Mouse (Mus musculus): ENCODE results near the gene Wnt10a. TPM values are rescaled to one million over a fixed set of nuclear protein-coding genes. Genes with fewer than 3 reads are reported as not detected.
"Not testable (repeated sequence)": the region's sequence is repeated elsewhere in the genome, so short reads cannot be mapped to it uniquely, and the experiment has no call there.

The Wnt10a gene
- polyA plus RNA-seq, 1 experiment from 2014 or later: 2.0 TPM

DNA sequence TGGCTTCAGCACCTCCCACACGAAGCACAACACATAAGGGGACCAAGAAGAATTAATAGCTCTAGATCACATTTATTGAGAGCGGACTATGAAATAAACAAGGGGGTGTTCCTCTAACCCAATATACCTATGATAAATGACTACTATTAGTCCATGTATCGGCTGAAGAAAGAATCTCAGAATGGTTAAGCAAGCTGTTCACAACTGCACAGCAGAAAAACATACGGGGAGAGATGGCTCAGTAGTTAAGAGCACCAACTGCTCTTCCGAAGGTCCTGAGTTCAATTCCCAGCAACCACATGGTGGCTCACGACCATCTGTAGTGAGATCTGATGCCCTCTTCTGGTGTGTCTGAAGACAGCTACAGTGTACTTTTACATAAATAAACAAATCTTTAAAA is 24.6 kb downstream of the Wnt10a start:
- H3K4me3 ChIP-seq (ENCODE audit: low read depth, low read length); H3K4me1 ChIP-seq (replicated peaks; ENCODE audit: control insufficient read depth, insufficient read depth, low read length); DNase-seq (ENCODE audit: low spot score); H3K9ac ChIP-seq (ENCODE audit: low read depth, low read length); H3K27me3 ChIP-seq (ENCODE audit: control insufficient read depth, insufficient read depth, low read length); H3K27ac ChIP-seq (ENCODE audit: low read depth, low read length); H3K36me3 ChIP-seq (ENCODE audit: control insufficient read depth, insufficient read depth, low read length); H3K9me3 ChIP-seq (ENCODE audit: control insufficient read depth, low read length); ATAC-seq (ENCODE audit: low FRiP score); H3K4me2 ChIP-seq (replicated peaks; ENCODE audit: low read depth, low read length): not testable (repeated sequence)
- 92% methylated on average over 6 of the region's 6 CpGs for WGBS

GRCm38 (mm10) chr1:74816612-74817199 is 25.4 kb downstream of the Wnt10a start:
- H3K27me3 ChIP-seq (ENCODE audit: control insufficient read depth, insufficient read depth, low read length): no peaks in the 10 kb centered on the region
- 6% methylated on average over 38 of the region's 38 CpGs for WGBS
- no peaks in the 10 kb centered on the region for H3K4me1 ChIP-seq (replicated peaks; ENCODE audit: control insufficient read depth, insufficient read depth, low read length)
- H3K4me2 ChIP-seq (replicated peaks; ENCODE audit: low read depth, low read length): peak overlapping the region; percentile 58
- peak; percentile 91 for DNase-seq (ENCODE audit: low spot score)
- peak overlapping the region; percentile 88 for H3K27ac ChIP-seq (ENCODE audit: low read depth, low read length)
- H3K9ac ChIP-seq (ENCODE audit: low read depth, low read length): peak overlapping the region; percentile 89
- peak overlapping the region; percentile 74 for H3K4me3 ChIP-seq (ENCODE audit: low read depth, low read length)
- no peaks in the 10 kb centered on the region for H3K36me3 ChIP-seq (ENCODE audit: control insufficient read depth, insufficient read depth, low read length)
- peak; percentile 87 for ATAC-seq (ENCODE audit: low FRiP score)
- no peaks in the 10 kb centered on the region for H3K9me3 ChIP-seq (ENCODE audit: control insufficient read depth, low read length)

DNA sequence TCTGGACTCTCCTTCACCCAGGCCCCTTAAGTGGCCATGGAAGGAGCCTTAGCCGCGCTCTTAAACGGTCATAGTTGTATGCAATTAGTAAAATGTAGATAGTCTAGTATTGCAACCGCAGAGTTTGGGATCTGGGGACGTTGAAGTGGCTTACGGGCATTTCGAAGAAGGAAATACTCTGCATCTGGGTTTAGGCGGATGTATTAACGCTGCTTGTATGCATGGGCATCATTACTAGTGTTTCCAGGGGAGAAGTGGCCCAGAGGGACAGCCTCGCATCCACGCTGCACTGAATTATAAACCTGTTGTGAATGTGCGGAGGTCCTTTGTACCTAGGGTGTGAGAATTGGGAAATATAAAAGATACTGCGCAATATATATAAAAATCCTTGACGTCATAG is 25.9 kb downstream of the Wnt10a start:
- Histone ChIP-seq H3K36me3 (ENCODE audit: control insufficient read depth, insufficient read depth, low read length) (no peaks in the 10 kb centered on the region), H3K4me3 (ENCODE audit: low read depth, low read length) (peak overlapping the region; percentile 74), H3K27me3 (ENCODE audit: control insufficient read depth, insufficient read depth, low read length) (no peaks in the 10 kb centered on the region), H3K4me1 (replicated peaks; ENCODE audit: control insufficient read depth, insufficient read depth, low read length) (no peaks in the 10 kb centered on the region), H3K4me2 (replicated peaks; ENCODE audit: low read depth, low read length) (peak overlapping the region; percentile 58), H3K9ac (ENCODE audit: low read depth, low read length) (peak overlapping the region; percentile 89), H3K27ac (ENCODE audit: low read depth, low read length) (peak overlapping the region; percentile 88), H3K9me3 (ENCODE audit: control insufficient read depth, low read length) (no peaks in the 10 kb centered on the region)
- ATAC-seq (ENCODE audit: low FRiP score) (peak; percentile 44), DNase-seq (ENCODE audit: low spot score) (no peak)
- WGBS: 17% methylated on average over 14 of the region's 14 CpGs

DNA sequence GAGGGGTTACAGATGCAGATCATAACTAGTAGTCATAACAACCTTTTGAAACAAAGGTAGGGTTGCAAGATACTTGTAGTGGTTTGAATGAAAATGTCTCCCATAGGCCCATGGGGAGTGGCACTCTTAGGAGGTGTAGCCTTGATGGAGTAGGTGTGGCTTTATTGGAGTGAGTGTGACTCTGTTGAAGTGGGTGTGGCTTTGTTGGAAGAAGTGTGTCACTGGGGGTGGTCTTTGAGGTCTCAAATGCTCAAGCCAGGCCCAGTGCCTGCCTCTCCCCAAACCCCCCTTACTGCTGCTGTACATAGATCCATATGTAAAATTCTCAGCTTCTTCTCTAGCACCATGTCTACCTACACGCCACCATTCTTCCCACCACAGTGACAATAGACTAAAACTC is 27.2 kb downstream of the Wnt10a start:
- H3K27ac ChIP-seq (ENCODE audit: low read depth, low read length): no peak overlapping the region
- no peak overlapping the region for H3K4me2 ChIP-seq (replicated peaks; ENCODE audit: low read depth, low read length)
- WGBS: 90% methylated on average over 1 of the region's 1 CpGs
- ATAC-seq (ENCODE audit: low FRiP score): no peak
- no peaks in the 10 kb centered on the region for H3K9me3 ChIP-seq (ENCODE audit: control insufficient read depth, low read length)
- H3K36me3 ChIP-seq (ENCODE audit: control insufficient read depth, insufficient read depth, low read length): no peaks in the 10 kb centered on the region
- no peaks in the 10 kb centered on the region for H3K4me1 ChIP-seq (replicated peaks; ENCODE audit: control insufficient read depth, insufficient read depth, low read length)
- no peak overlapping the region for H3K9ac ChIP-seq (ENCODE audit: low read depth, low read length)
- H3K4me3 ChIP-seq (ENCODE audit: low read depth, low read length): no peak overlapping the region
- no peaks in the 10 kb centered on the region for H3K27me3 ChIP-seq (ENCODE audit: control insufficient read depth, insufficient read depth, low read length)
- DNase-seq (ENCODE audit: low spot score): no peak

- H3K27me3 ChIP-seq (ENCODE audit: control insufficient read depth, insufficient read depth, low read length); H3K4me1 ChIP-seq (replicated peaks; ENCODE audit: control insufficient read depth, insufficient read depth, low read length); H3K9ac ChIP-seq (ENCODE audit: low read depth, low read length); DNase-seq (ENCODE audit: low spot score); H3K4me3 ChIP-seq (ENCODE audit: low read depth, low read length); H3K9me3 ChIP-seq (ENCODE audit: control insufficient read depth, low read length); H3K4me2 ChIP-seq (replicated peaks; ENCODE audit: low read depth, low read length); ATAC-seq (ENCODE audit: low FRiP score); H3K36me3 ChIP-seq (ENCODE audit: control insufficient read depth, insufficient read depth, low read length): not testable (repeated sequence)
- peak overlapping the region; percentile 48; the same call in 1 of the 2 replicates for H3K27ac ChIP-seq (ENCODE audit: low read depth, low read length)
- 95% methylated on average over 4 of the region's 4 CpGs for WGBS
Observed at GRCm38 (mm10) chr1:74823598-74823997, 32.3 kb downstream of the Wnt10a start.

GRCm38 (mm10) chr1:74824518-74825302 is 33.4 kb downstream of the Wnt10a start:
- H3K4me2 ChIP-seq (replicated peaks; ENCODE audit: low read depth, low read length): no peak overlapping the region
- H3K9ac ChIP-seq (ENCODE audit: low read depth, low read length): no peak overlapping the region; the same call in 1 of the 2 replicates
- H3K27ac ChIP-seq (ENCODE audit: low read depth, low read length): peak overlapping the region; percentile 48
- DNase-seq (ENCODE audit: low spot score) (peak; percentile 63), ATAC-seq (ENCODE audit: low FRiP score) (peak; percentile 82)
- H3K36me3 ChIP-seq (ENCODE audit: control insufficient read depth, insufficient read depth, low read length): no peaks in the 10 kb centered on the region
- H3K4me3 ChIP-seq (ENCODE audit: low read depth, low read length): no peak overlapping the region
- H3K27me3 ChIP-seq (ENCODE audit: control insufficient read depth, insufficient read depth, low read length): no peaks in the 10 kb centered on the region
- H3K9me3 ChIP-seq (ENCODE audit: control insufficient read depth, low read length): no peaks in the 10 kb centered on the region
- 0 out of 2 replicates have a peak, but pooled peaks cover 2% of the 10 kb centered on the region for H3K4me1 ChIP-seq (replicated peaks; ENCODE audit: control insufficient read depth, insufficient read depth, low read length)
- 8% methylated on average over 14 of the region's 14 CpGs for WGBS

DNA sequence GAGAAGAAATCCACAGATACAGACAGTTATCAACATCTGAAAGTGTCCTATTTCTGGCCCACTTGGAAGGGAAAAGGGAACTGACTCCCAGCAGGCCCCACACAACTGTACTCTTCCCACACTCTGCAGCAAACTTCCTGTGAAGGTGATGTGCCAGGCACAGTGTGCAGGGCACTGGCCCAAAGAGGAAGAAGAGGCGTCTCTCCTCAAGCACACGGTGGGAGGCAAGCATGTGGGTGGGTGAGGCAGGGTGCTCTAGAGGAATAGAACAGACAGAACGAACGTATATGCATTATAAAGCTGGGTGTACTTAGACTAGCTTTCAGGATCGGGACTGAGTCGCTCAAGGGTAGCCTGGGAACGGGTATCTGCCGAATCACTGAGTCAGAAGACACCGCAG is 38.7 kb downstream of the Wnt10a start:
- Histone ChIP-seq H3K9ac (ENCODE audit: low read depth, low read length) (no peak overlapping the region), H3K4me2 (replicated peaks; ENCODE audit: low read depth, low read length) (no peak overlapping the region), H3K36me3 (ENCODE audit: control insufficient read depth, insufficient read depth, low read length) (no peaks in the 10 kb centered on the region), H3K27me3 (ENCODE audit: control insufficient read depth, insufficient read depth, low read length) (no peaks in the 10 kb centered on the region), H3K9me3 (ENCODE audit: control insufficient read depth, low read length) (no peaks in the 10 kb centered on the region), H3K27ac (ENCODE audit: low read depth, low read length) (no peak overlapping the region), H3K4me3 (ENCODE audit: low read depth, low read length) (no peak overlapping the region), H3K4me1 (replicated peaks; ENCODE audit: control insufficient read depth, insufficient read depth, low read length) (0 out of 2 replicates have a peak, but pooled peaks cover under 1% of the 10 kb centered on the region)
- DNase-seq (ENCODE audit: low spot score) (no peak), ATAC-seq (ENCODE audit: low FRiP score) (no peak)
- 85% methylated on average over 9 of the region's 9 CpGs for WGBS

DNA sequence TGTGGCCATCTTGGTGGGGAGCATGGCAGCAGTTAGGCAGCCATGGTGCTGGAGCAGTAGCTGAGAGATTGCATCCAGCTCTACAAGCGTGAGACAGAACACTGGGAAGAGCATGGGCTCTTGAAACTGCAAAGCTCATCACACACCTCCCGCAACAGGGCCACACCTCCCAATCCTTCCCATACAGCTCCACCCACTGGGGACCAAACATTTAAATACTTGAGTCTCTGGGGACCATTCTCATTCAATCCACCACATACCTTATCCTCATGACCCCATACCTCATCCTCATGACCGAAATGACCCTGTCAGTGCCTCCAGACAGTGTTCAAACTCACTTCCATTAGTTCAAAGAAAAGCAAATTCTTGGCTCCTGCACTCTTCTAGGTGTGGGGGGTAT is 41.9 kb downstream of the Wnt10a start:
- no peaks in the 10 kb centered on the region for H3K4me1 ChIP-seq (replicated peaks; ENCODE audit: control insufficient read depth, insufficient read depth, low read length)
- H3K4me2 ChIP-seq (replicated peaks; ENCODE audit: low read depth, low read length): no peak overlapping the region
- no peaks in the 10 kb centered on the region for H3K9me3 ChIP-seq (ENCODE audit: control insufficient read depth, low read length)
- DNase-seq (ENCODE audit: low spot score) (no peak), ATAC-seq (ENCODE audit: low FRiP score) (no peak)
- H3K9ac ChIP-seq (ENCODE audit: low read depth, low read length): no peak overlapping the region
- H3K27me3 ChIP-seq (ENCODE audit: control insufficient read depth, insufficient read depth, low read length): no peaks in the 10 kb centered on the region
- 82% methylated on average over 3 of the region's 3 CpGs for WGBS
- H3K27ac ChIP-seq (ENCODE audit: low read depth, low read length): no peak overlapping the region
- H3K36me3 ChIP-seq (ENCODE audit: control insufficient read depth, insufficient read depth, low read length): no peaks in the 10 kb centered on the region
- H3K4me3 ChIP-seq (ENCODE audit: low read depth, low read length): no peak overlapping the region

- DNase-seq (ENCODE audit: low spot score) (no peak), ATAC-seq (ENCODE audit: low FRiP score) (no peak)
- no peak overlapping the region for H3K9ac ChIP-seq (ENCODE audit: low read depth, low read length)
- whole genome bisulfite sequencing: 86% methylated on average over 5 of the region's 5 CpGs
- H3K36me3 ChIP-seq (ENCODE audit: control insufficient read depth, insufficient read depth, low read length): no peaks in the 10 kb centered on the region
- no peaks in the 10 kb centered on the region for H3K9me3 ChIP-seq (ENCODE audit: control insufficient read depth, low read length)
- no peak overlapping the region for H3K27ac ChIP-seq (ENCODE audit: low read depth, low read length)
- H3K4me1 ChIP-seq (replicated peaks; ENCODE audit: control insufficient read depth, insufficient read depth, low read length): no peaks in the 10 kb centered on the region
- H3K4me3 ChIP-seq (ENCODE audit: low read depth, low read length): no peak overlapping the region
- no peak overlapping the region for H3K4me2 ChIP-seq (replicated peaks; ENCODE audit: low read depth, low read length)
- no peaks in the 10 kb centered on the region for H3K27me3 ChIP-seq (ENCODE audit: control insufficient read depth, insufficient read depth, low read length)
Observed at GRCm38 (mm10) chr1:74843090-74843489, 51.8 kb downstream of the Wnt10a start.
